24 mouse cellular contexts compared by ENCODE assay signal in the genomic region with DNA sequence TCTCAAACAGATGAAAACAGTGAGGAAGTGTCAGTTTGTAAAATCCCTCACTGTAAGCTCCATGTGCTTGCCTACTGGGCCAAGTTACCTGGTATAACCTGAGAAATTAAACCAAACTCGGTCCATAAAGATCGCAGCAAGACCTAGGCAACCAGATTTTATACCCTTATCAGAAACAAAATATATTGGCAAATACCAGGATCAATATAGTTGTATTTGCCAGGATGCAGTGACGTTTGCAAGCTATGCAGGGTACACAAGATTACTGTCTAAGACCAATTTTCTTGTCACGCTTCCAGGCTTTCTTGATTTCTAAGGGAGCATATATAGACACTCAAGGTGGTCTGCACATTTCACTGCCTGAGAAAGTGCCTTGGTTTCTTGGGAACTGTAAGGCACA. TPM values are rescaled to one million over a fixed set of nuclear protein-coding genes. Genes with fewer than 3 reads are reported as not detected.
A peak's percentile ranks its signal among the peaks of the same experiment; 100 is the strongest.
DNase-seq lines count a peak whose midpoint lies in the region; ATAC-seq and TF ChIP-seq lines count a peak whose summit lies in the region.
"Had no signal": no experiment of that assay in that cellular context is flagged by ENCODE, and none has a peak within 500 bp of the region (broad histone marks: within the 10 kb centered on the region; RNA-seq: fewer than 3 reads in every experiment).

No protein-coding gene starts in this region.

- DNase-seq in liver, adult 2 months (ENCODE audit: extremely low read depth, low read depth, low spot score): peak; percentile 92
- DNase-seq in liver, postnatal 0 days: no peak
- DNase-seq: adrenal gland, adult 2 months; adrenal gland, adult 8-10 months; adrenal gland, postnatal 10 days; adrenal gland, postnatal 14 days; adrenal gland, postnatal 25 days; adrenal gland, postnatal 36 days; B cell, adult 2 months; cerebellum, adult 11 months; cerebellum, adult 11-12 months; cerebellum, adult 18-20 months; cerebellum, adult 2 months had no signal

- no peak overlapping the region for H3K4me2 ChIP-seq in liver, postnatal 0 days (ENCODE audit: low read depth, low read length)

- H3K4me1 ChIP-seq in liver, adult 2 months (ENCODE audit: control insufficient read depth, insufficient read depth, low read length): peaks cover 8% of the 10 kb centered on the region
- no peaks in the 10 kb centered on the region for H3K4me1 ChIP-seq in liver, postnatal 0 days (ENCODE audit: insufficient read depth)

- H3K27ac ChIP-seq in liver, adult 2 months (replicated peaks; ENCODE audit: insufficient read depth, low read depth, low read length): peak overlapping the region; percentile 25
- H3K27ac ChIP-seq in liver, postnatal 0 days (ENCODE audit: low read depth): no peak overlapping the region

- WGBS in liver, adult 2 months: 25% methylated on average over 4 of the region's 4 CpGs
- WGBS in liver, postnatal 0 days (ENCODE audit: insufficient replicate concordance): 64% methylated on average over 4 of the region's 4 CpGs

- H3K4me3 ChIP-seq in liver, adult 2 months (ENCODE audit: insufficient read depth, low read depth, low read length): no peak overlapping the region
- no peak overlapping the region for H3K4me3 ChIP-seq in liver, postnatal 0 days (ENCODE audit: low read depth, low read length)

- H3K9ac ChIP-seq in liver, adult 2 months (ENCODE audit: low read depth, low read length): no peak overlapping the region
- no peak overlapping the region for H3K9ac ChIP-seq in liver, postnatal 0 days (replicated peaks)

- TF ChIP-seq CTCF in liver, adult 2 months (IDR thresholded peaks at IDR 0.05; ENCODE audit: low read depth, low read length): no peak
- TF ChIP-seq CTCF in liver, postnatal 0 days (IDR thresholded peaks at IDR 0.05; ENCODE audit: low read depth): no peak

- TF ChIP-seq POLR2A in liver, adult 2 months (IDR thresholded peaks at IDR 0.05; ENCODE audit: extremely low read depth, insufficient read depth, low read length): no peak

- TF ChIP-seq EP300 in liver, postnatal 0 days (IDR thresholded peaks at IDR 0.05; ENCODE audit: low read depth): no peak

- no peaks in the 10 kb centered on the region for H3K9me3 ChIP-seq in liver, postnatal 0 days (ENCODE audit: low read length)
- H3K9me3 ChIP-seq: G1E had no signal

- H3K79me2 ChIP-seq in liver, adult 2 months (ENCODE audit: control insufficient read depth, insufficient read depth, low read length): no peaks in the 10 kb centered on the region

- H3K36me3 ChIP-seq in liver, adult 2 months (ENCODE audit: control insufficient read depth, insufficient read depth, low read length): 0 out of 2 replicates have a peak, but pooled peaks cover 4% of the 10 kb centered on the region
- H3K36me3 ChIP-seq in liver, postnatal 0 days (replicated peaks; ENCODE audit: insufficient read depth, low read length): no peaks in the 10 kb centered on the region
- H3K36me3 ChIP-seq: G1E had no signal

- H3K27me3 ChIP-seq in liver, adult 2 months (ENCODE audit: control insufficient read depth, insufficient read depth, low read length): no peaks in the 10 kb centered on the region
- H3K27me3 ChIP-seq in liver, postnatal 0 days (ENCODE audit: insufficient read depth, low read length): no peaks in the 10 kb centered on the region
- H3K27me3 ChIP-seq: CH12.LX had no signal

- no peak for ATAC-seq in liver, postnatal 0 days
- ATAC-seq: activated CD4-positive, CD25-positive, alpha-beta regulatory T cell, adult 4 months; CD4-positive, CD25-positive, alpha-beta regulatory T cell, adult 4 months; Patski had no signal

RNA-seq across cellular contexts. Expression of a gene that starts 6.1 kb away (rescaled TPM):
- total RNA-seq in liver, adult 2 months (2014; rRNA removed): 279 and 283 TPM in 2 replicates
- polyA plus RNA-seq in liver, adult 2 months (2012; rRNA removed): 166 and 218 TPM in 2 replicates
- 20.5 and 26.7 TPM in 2 replicates for polyA plus RNA-seq in liver, postnatal 0 days (2015; fragmentation: Nextera tagmentation; extraction: Ambion mirVana)
- polyA plus RNA-seq: G1E had no signal

RNA-seq across cellular contexts. Expression of a gene that starts 10.0 kb away (rescaled TPM):
- total RNA-seq in liver, adult 2 months (2014; rRNA removed): 0.46 TPM in 1 of 2 replicates, not detected in the other
- 0.29 and 0.37 TPM in 2 replicates for polyA plus RNA-seq in liver, adult 2 months (2012; rRNA removed)
- polyA plus RNA-seq in liver, postnatal 0 days (2015; fragmentation: Nextera tagmentation; extraction: Ambion mirVana): not detected in 2 replicates
- total RNA-seq: CH12.LX, MEL had no signal
- polyA plus RNA-seq: activated CD4-positive, CD25-positive, alpha-beta regulatory T cell, adult 4 months; brain, embryonic 14.5 days; CD4-positive, CD25-positive, alpha-beta regulatory T cell, adult 4 months; cerebellum, adult 2 months; G1E had no signal

RNA-seq across cellular contexts. Expression of a gene that starts 13.0 kb away (rescaled TPM):
- 5.6 and 6.2 TPM in 2 replicates for total RNA-seq in liver, adult 2 months (2014; rRNA removed)
- polyA plus RNA-seq in liver, adult 2 months (2012; rRNA removed): 3.7 and 3.8 TPM in 2 replicates
- 10.3 and 11.1 TPM in 2 replicates for polyA plus RNA-seq in liver, postnatal 0 days (2015; fragmentation: Nextera tagmentation; extraction: Ambion mirVana)

RNA-seq across cellular contexts. Expression of a gene that starts 34.7 kb away (rescaled TPM):
- total RNA-seq in liver, adult 2 months (2014; rRNA removed): 0.09 TPM in 1 of 2 replicates, not detected in the other
- 0.02 TPM in 1 of 2 replicates, not detected in the other for polyA plus RNA-seq in liver, adult 2 months (2012; rRNA removed)
- polyA plus RNA-seq in liver, postnatal 0 days (2015; fragmentation: Nextera tagmentation; extraction: Ambion mirVana): 0.09 TPM in 1 of 2 replicates, not detected in the other
- total RNA-seq: adrenal gland, postnatal 14 days had no signal
- polyA plus RNA-seq: activated CD4-positive, CD25-positive, alpha-beta regulatory T cell, adult 4 months; CD4-positive, CD25-positive, alpha-beta regulatory T cell, adult 4 months; G1E had no signal

RNA-seq across cellular contexts. Expression of a gene that starts 36.7 kb away (rescaled TPM):
- total RNA-seq in liver, adult 2 months (2014; rRNA removed): not detected in 2 replicates
- not detected in 2 replicates for polyA plus RNA-seq in liver, adult 2 months (2012; rRNA removed)
- not detected in 2 replicates for polyA plus RNA-seq in liver, postnatal 0 days (2015; fragmentation: Nextera tagmentation; extraction: Ambion mirVana)
- total RNA-seq: adrenal gland, adult 18-20 months; adrenal gland, adult 2 months; adrenal gland, adult 8-10 months; adrenal gland, postnatal 10 days; adrenal gland, postnatal 14 days; adrenal gland, postnatal 25 days; adrenal gland, postnatal 36 days; adrenal gland, postnatal 4 days; CH12.LX; ES-E14; MEL had no signal
- polyA plus RNA-seq: activated CD4-positive, CD25-positive, alpha-beta regulatory T cell, adult 4 months; adrenal gland, adult 2 months; brain, embryonic 14.5 days; C2C12; CD4-positive, CD25-positive, alpha-beta regulatory T cell, adult 4 months; cerebellum, adult 2 months; G1E; Patski had no signal
